ENCODE assay signal across 8 mouse cellular contexts in genomic region chr11:108928752-108929151, GRCm38 (mm10). TPM values are rescaled to one million over a fixed set of nuclear protein-coding genes. Genes with fewer than 3 reads are reported as not detected.
DNase-seq lines count a peak whose midpoint lies in the region; ATAC-seq and TF ChIP-seq lines count a peak whose summit lies in the region.
"Had no signal": no experiment of that assay in that cellular context is flagged by ENCODE, and none has a peak within 500 bp of the region (broad histone marks: within the 10 kb centered on the region; RNA-seq: fewer than 3 reads in every experiment).

No protein-coding gene starts in this region.

- no peak overlapping the region for H3K4me3 ChIP-seq in intestine, postnatal 0 days (ENCODE audit: low read depth, low read length)
- H3K4me3 ChIP-seq in intestine, embryonic 15.5 days (replicated peaks): no peak overlapping the region
- H3K4me3 ChIP-seq in embryonic facial prominence, embryonic 10.5 days: peak overlapping the region; percentile 94
- peak overlapping the region; percentile 17 for H3K4me3 ChIP-seq in hindbrain, embryonic 13.5 days
- H3K4me3 ChIP-seq in neural tube, embryonic 11.5 days (ENCODE audit: low read depth, low read length): no peak overlapping the region; the same call in 1 of the 2 replicates

- peak; percentile 59 for TF ChIP-seq CTCF in intestine, postnatal 0 days (IDR thresholded peaks at IDR 0.05; ENCODE audit: low read depth)

- WGBS in intestine, postnatal 0 days: 56% methylated on average over 7 of the region's 7 CpGs
- 45% methylated on average over 7 of the region's 7 CpGs for whole genome bisulfite sequencing in intestine, embryonic 15.5 days
- WGBS in embryonic facial prominence, embryonic 10.5 days: 11% methylated on average over 7 of the region's 7 CpGs
- WGBS in hindbrain, embryonic 13.5 days: 10% methylated on average over 7 of the region's 7 CpGs
- 9% methylated on average over 7 of the region's 7 CpGs for WGBS in neural tube, embryonic 11.5 days

- H3K27me3 ChIP-seq in intestine, postnatal 0 days (replicated peaks; ENCODE audit: control insufficient read depth, insufficient read depth, low read length): no peaks in the 10 kb centered on the region
- H3K27me3 ChIP-seq in intestine, embryonic 15.5 days (replicated peaks): no peaks in the 10 kb centered on the region
- peaks cover 41% of the 10 kb centered on the region for H3K27me3 ChIP-seq in embryonic facial prominence, embryonic 10.5 days (replicated peaks; ENCODE audit: low read depth, poor library complexity, severe bottlenecking)
- H3K27me3 ChIP-seq in hindbrain, embryonic 13.5 days: no peaks in the 10 kb centered on the region
- H3K27me3 ChIP-seq in neural tube, embryonic 11.5 days (ENCODE audit: control insufficient read depth, insufficient read depth, low read length): no peaks in the 10 kb centered on the region

- H3K4me1 ChIP-seq in intestine, postnatal 0 days (replicated peaks; ENCODE audit: control insufficient read depth, insufficient read depth, low read length): peaks cover 8% of the 10 kb centered on the region
- H3K4me1 ChIP-seq in intestine, embryonic 15.5 days (replicated peaks): peaks cover 32% of the 10 kb centered on the region
- peaks cover 88% of the 10 kb centered on the region for H3K4me1 ChIP-seq in embryonic facial prominence, embryonic 10.5 days
- peaks cover 88% of the 10 kb centered on the region for H3K4me1 ChIP-seq in hindbrain, embryonic 13.5 days (replicated peaks)
- peaks cover 65% of the 10 kb centered on the region for H3K4me1 ChIP-seq in neural tube, embryonic 11.5 days (ENCODE audit: control insufficient read depth, insufficient read depth, low read length)

- no peak overlapping the region for H3K27ac ChIP-seq in intestine, postnatal 0 days (ENCODE audit: low read depth, low read length)
- no peak overlapping the region for H3K27ac ChIP-seq in intestine, embryonic 15.5 days
- H3K27ac ChIP-seq in embryonic facial prominence, embryonic 10.5 days (replicated peaks): peak overlapping the region; percentile 59
- peak overlapping the region; percentile 40 for H3K27ac ChIP-seq in hindbrain, embryonic 13.5 days
- H3K27ac ChIP-seq in neural tube, embryonic 11.5 days (ENCODE audit: low read depth, low read length): peak overlapping the region; percentile 7; the same call in 1 of the 2 replicates

- ATAC-seq in intestine, postnatal 0 days: no peak
- ATAC-seq in intestine, embryonic 15.5 days: no peak
- ATAC-seq in hindbrain, embryonic 13.5 days (ENCODE audit: low FRiP score): no peak
- ATAC-seq in neural tube, embryonic 11.5 days (ENCODE audit: insufficient read depth, low FRiP score, low TSS enrichment): no peak; the same call in 1 of the 2 replicates

- peak; percentile 56 for DNase-seq in embryonic facial prominence, embryonic 10.5 days (ENCODE audit: low spot score)
- peak; percentile 71 for DNase-seq in neural tube, embryonic 11.5 days (ENCODE audit: low spot score)
- no peak for DNase-seq in spleen, postnatal 10 days (ENCODE audit: low spot score in 2 of 2)
- no peak for DNase-seq in left cerebral cortex, adult 8-10 months (ENCODE audit: low spot score in 2 of 2)
- DNase-seq: heart, postnatal 4 days had no signal

- H3K9ac ChIP-seq in intestine, postnatal 0 days (ENCODE audit: low read depth, low read length): no peak overlapping the region
- H3K9ac ChIP-seq in intestine, embryonic 15.5 days: no peak overlapping the region
- peak overlapping the region; percentile 64 for H3K9ac ChIP-seq in hindbrain, embryonic 13.5 days
- 0 out of 2 replicates have a peak overlapping the region, but pooled peaks have one; percentile 3 for H3K9ac ChIP-seq in neural tube, embryonic 11.5 days (ENCODE audit: low read length)

- no peak overlapping the region for H3K4me2 ChIP-seq in intestine, postnatal 0 days (replicated peaks; ENCODE audit: low read depth)
- no peak overlapping the region for H3K4me2 ChIP-seq in intestine, embryonic 15.5 days (replicated peaks)
- peak overlapping the region; percentile 93 for H3K4me2 ChIP-seq in hindbrain, embryonic 13.5 days
- peak overlapping the region; percentile 86 for H3K4me2 ChIP-seq in neural tube, embryonic 11.5 days (ENCODE audit: low read depth)

- H3K36me3 ChIP-seq in intestine, postnatal 0 days (ENCODE audit: control insufficient read depth, insufficient read depth): peaks cover 17% of the 10 kb centered on the region; the same call in 1 of the 2 replicates
- H3K36me3 ChIP-seq in intestine, embryonic 15.5 days: peaks cover 20% of the 10 kb centered on the region; the same call in 1 of the 2 replicates
- H3K36me3 ChIP-seq in embryonic facial prominence, embryonic 10.5 days (replicated peaks): peaks cover 88% of the 10 kb centered on the region
- peaks cover 33% of the 10 kb centered on the region for H3K36me3 ChIP-seq in hindbrain, embryonic 13.5 days
- peaks cover 20% of the 10 kb centered on the region for H3K36me3 ChIP-seq in neural tube, embryonic 11.5 days (ENCODE audit: control insufficient read depth, insufficient read depth, low read length)

- H3K9me3 ChIP-seq in intestine, postnatal 0 days (ENCODE audit: control insufficient read depth): no peaks in the 10 kb centered on the region
- no peaks in the 10 kb centered on the region for H3K9me3 ChIP-seq in intestine, embryonic 15.5 days
- peaks cover 6% of the 10 kb centered on the region; the same call in 1 of the 2 replicates for H3K9me3 ChIP-seq in embryonic facial prominence, embryonic 10.5 days
- no peaks in the 10 kb centered on the region for H3K9me3 ChIP-seq in hindbrain, embryonic 13.5 days
- H3K9me3 ChIP-seq in neural tube, embryonic 11.5 days (ENCODE audit: control insufficient read depth, low read length): no peaks in the 10 kb centered on the region

RNA-seq across cellular contexts. Expression of gene Axin2, which starts 8.6 kb away (rescaled TPM):
- 3.1 and 3.8 TPM in 2 replicates for polyA plus RNA-seq in intestine, postnatal 0 days (2015; fragmentation: Nextera tagmentation; extraction: Ambion mirVana)
- polyA plus RNA-seq in intestine, embryonic 15.5 days (2015; fragmentation: Nextera tagmentation; extraction: Ambion mirVana): 4.7 and 5.4 TPM in 2 replicates
- 12.7 and 15.3 TPM in 2 replicates for polyA plus RNA-seq in embryonic facial prominence, embryonic 10.5 days (2016; fragmentation: Nextera tagmentation; extraction: Ambion mirVana)
- 10.6 and 13.8 TPM in 2 replicates for polyA plus RNA-seq in hindbrain, embryonic 13.5 days (2015; fragmentation: Nextera tagmentation; extraction: Ambion mirVana)
- polyA plus RNA-seq in neural tube, embryonic 11.5 days (2014; fragmentation: Nextera tagmentation; extraction: Ambion mirVana): 16.4 and 21.2 TPM in 2 replicates
- 10 to 100 TPM; 36.3 to 40.8 (median 38.0) TPM for total RNA-seq in left cerebral cortex, adult 8-10 months (2022)

Comparison
In these comparisons a context has a peak if more than half of its experiments do, and no peak if none do; other contexts are left out.
1. H3K27ac ChIP-seq: peak in embryonic facial prominence, embryonic 10.5 days (single experiment), hindbrain, embryonic 13.5 days (single experiment) and neural tube, embryonic 11.5 days (single experiment); none in intestine, postnatal 0 days (single experiment) and intestine, embryonic 15.5 days (single experiment).
2. H3K4me2 ChIP-seq: peak in hindbrain, embryonic 13.5 days (single experiment) and neural tube, embryonic 11.5 days (single experiment); none in intestine, postnatal 0 days (single experiment) and intestine, embryonic 15.5 days (single experiment).
3. H3K4me3 ChIP-seq: peak in embryonic facial prominence, embryonic 10.5 days (single experiment) and hindbrain, embryonic 13.5 days (single experiment); none in intestine, postnatal 0 days (single experiment), intestine, embryonic 15.5 days (single experiment) and neural tube, embryonic 11.5 days (single experiment).
4. H3K9ac ChIP-seq: peak in hindbrain, embryonic 13.5 days (single experiment) and neural tube, embryonic 11.5 days (single experiment); none in intestine, postnatal 0 days (single experiment) and intestine, embryonic 15.5 days (single experiment).
5. DNase-seq: peak in embryonic facial prominence, embryonic 10.5 days (single experiment) and neural tube, embryonic 11.5 days (single experiment); none in spleen, postnatal 10 days (0 of 2) and left cerebral cortex, adult 8-10 months (0 of 2).